Mouse (Mus musculus) liver, adult 2 months (tissue): ENCODE data around the gene Kcna6. TPM values are rescaled to one million over a fixed set of nuclear protein-coding genes. Genes with fewer than 3 reads are reported as not detected.
A peak's percentile ranks its signal among the peaks of the same experiment; 100 is the strongest.

Source experiments
- DNase-seq: peaks from one replicate; pipeline ENCODE4 v3.0.0-alpha.2; 2011; ENCODE audit warnings: low read depth, low spot score; ENCODE audit errors: extremely low read depth
- H3K27ac ChIP-seq: fragments of 200-500 bp; replicated peaks from 2 replicates; pipeline ENCODE4 v1.5.1; 2012; ENCODE audit warnings: low read depth, mild to moderate bottlenecking, control low read depth, inconsistent platforms, low read length; ENCODE audit not compliant: insufficient read depth
- H3K27me3 ChIP-seq: fragments of 200-500 bp; 2 replicates; pipeline ENCODE4 v1.6.1; 2012; ENCODE audit warnings: mild to moderate bottlenecking, moderate library complexity, low read length, inconsistent platforms; ENCODE audit not compliant: control insufficient read depth, insufficient read depth
- H3K36me3 ChIP-seq: fragments of 200-500 bp; 2 replicates; pipeline ENCODE4 v1.6.1; 2012; ENCODE audit warnings: low read length, inconsistent platforms; ENCODE audit not compliant: control insufficient read depth, insufficient read depth
- H3K4me1 ChIP-seq: fragments of 200-500 bp; 2 replicates; pipeline ENCODE4 v1.6.1; 2011; ENCODE audit warnings: low read length; ENCODE audit not compliant: control insufficient read depth, insufficient read depth
- H3K4me3 ChIP-seq: fragments of 200-500 bp; 2 replicates; pipeline ENCODE4 v1.5.1; 2011; ENCODE audit warnings: low read depth, mild to moderate bottlenecking, control low read depth, low read length, moderate library complexity; ENCODE audit not compliant: insufficient read depth
- H3K79me2 ChIP-seq: fragments of 200-500 bp; 2 replicates; pipeline ENCODE4 v1.6.1; 2012; ENCODE audit warnings: inconsistent platforms, mild to moderate bottlenecking, low read length, moderate library complexity; ENCODE audit not compliant: control insufficient read depth, insufficient read depth
- H3K9ac ChIP-seq: fragments of 200-500 bp; 2 replicates; pipeline ENCODE4 v1.6.1; 2012; ENCODE audit warnings: low read depth, mild to moderate bottlenecking, control low read depth, inconsistent platforms, low read length
- CTCF ChIP-seq: fragments of 200-500 bp; IDR thresholded peaks from 2 replicates; pipeline ENCODE4 v1.5.1; 2011; ENCODE audit warnings: low read depth, low read length, control low read depth
- POLR2A ChIP-seq: fragments of 200-500 bp; IDR thresholded peaks from 2 replicates; pipeline ENCODE4 v1.6.1; 2011; ENCODE audit warnings: low read length, control low read depth; ENCODE audit not compliant: insufficient read depth; ENCODE audit errors: extremely low read depth
- WGBS: fragments of 180-500 bp; shearing (Covaris S2); methylation state at CpG from one replicate; pipeline ENCODE4 v1.1.7; 2018; 5-methylcytosine and 5-hydroxymethylcytosine counted together
- polyA plus RNA-seq: library from polyadenylated mRNA; depleted of rRNA; stranded (reverse); fragments of >200 nt; gene quantifications from 2 replicates; pipeline ENCODE4 v1.2.3, GENCODE M21; 2012
- total RNA-seq: library from RNA; depleted of rRNA; stranded (reverse); fragments of >200 nt; gene quantifications from 2 replicates; pipeline ENCODE4 v1.2.3, GENCODE M21; 2014

Gene Kcna6
- total and polyA plus RNA-seq, 2 experiments, result 0.02 TPM; not detected in 1

GRCm38 (mm10) chr6:126773873-126774272 is 33.4 kb upstream of the Kcna6 start:
- H3K4me1 ChIP-seq, result no peaks in the 10 kb centered on the region
- no peak overlapping the region for H3K27ac ChIP-seq
- DNase-seq, result peak; percentile 7
- no peaks in the 10 kb centered on the region for H3K79me2 ChIP-seq
- TF ChIP-seq POLR2A (no peak), CTCF (no peak)
- no peaks in the 10 kb centered on the region for H3K36me3 ChIP-seq
- WGBS, result 33% methylated on average over 4 of the region's 4 CpGs
- no peak overlapping the region for H3K9ac ChIP-seq
- no peaks in the 10 kb centered on the region; the same call in 1 of the 2 replicates for H3K27me3 ChIP-seq
- no peak overlapping the region for H3K4me3 ChIP-seq

GRCm38 (mm10) chr6:126772326-126772725 is 31.9 kb upstream of the Kcna6 start:
- peak; percentile 81 for DNase-seq
- WGBS, result 24% methylated on average over 4 of the region's 4 CpGs
- Histone ChIP-seq H3K79me2 (no peaks in the 10 kb centered on the region), H3K36me3 (no peaks in the 10 kb centered on the region), H3K4me3 (no peak overlapping the region), H3K9ac (no peak overlapping the region), H3K4me1 (no peaks in the 10 kb centered on the region), H3K27me3 (no peaks in the 10 kb centered on the region), H3K27ac (no peak overlapping the region)
- no peak for TF ChIP-seq CTCF
- TF ChIP-seq POLR2A, result no peak

GRCm38 (mm10) chr6:126770146-126770731 is 29.8 kb upstream of the Kcna6 start:
- DNase-seq, result no peak
- Histone ChIP-seq H3K36me3 (no peaks in the 10 kb centered on the region), H3K4me3 (no peak overlapping the region), H3K4me1 (no peaks in the 10 kb centered on the region), H3K9ac (no peak overlapping the region), H3K27me3 (no peaks in the 10 kb centered on the region), H3K79me2 (no peaks in the 10 kb centered on the region), H3K27ac (no peak overlapping the region)
- WGBS, result 90% methylated on average over 12 of the region's 12 CpGs
- no peak for TF ChIP-seq CTCF
- no peak for TF ChIP-seq POLR2A

- DNase-seq, result no peak
- no peak overlapping the region for H3K9ac ChIP-seq
- TF ChIP-seq CTCF, result no peak
- TF ChIP-seq POLR2A, result no peak
- 71% methylated on average over 11 of the region's 11 CpGs for WGBS
- H3K36me3 ChIP-seq, result no peaks in the 10 kb centered on the region
- no peaks in the 10 kb centered on the region for H3K79me2 ChIP-seq
- H3K27me3 ChIP-seq, result no peaks in the 10 kb centered on the region
- H3K27ac ChIP-seq, result no peak overlapping the region
- no peak overlapping the region for H3K4me3 ChIP-seq
- H3K4me1 ChIP-seq, result no peaks in the 10 kb centered on the region
Observed at GRCm38 (mm10) chr6:126768957-126769665, 28.6 kb upstream of the Kcna6 start.

GRCm38 (mm10) chr6:126767610-126768532 is 27.4 kb upstream of the Kcna6 start:
- no peak overlapping the region for H3K27ac ChIP-seq
- TF ChIP-seq CTCF (no peak), POLR2A (no peak)
- H3K9ac ChIP-seq, result no peak overlapping the region
- H3K27me3 ChIP-seq, result no peaks in the 10 kb centered on the region
- WGBS, result 45% methylated on average over 7 of the region's 7 CpGs
- no peak for DNase-seq
- no peaks in the 10 kb centered on the region for H3K79me2 ChIP-seq
- H3K4me3 ChIP-seq, result no peak overlapping the region
- H3K36me3 ChIP-seq, result no peaks in the 10 kb centered on the region
- no peaks in the 10 kb centered on the region for H3K4me1 ChIP-seq
